Mouse (Mus musculus): Measurements from ENCODE around the gene Rtn4rl1. TPM values are rescaled to one million over a fixed set of nuclear protein-coding genes. Genes with fewer than 3 reads are reported as not detected.

Gene Rtn4rl1
- total RNA-seq (2021) = 10 to 100 TPM; 10.6 to 13.2 TPM
- long read RNA-seq, experiment 1, transcript Rtn4rl1-201 (2 exons, 3,525 nt) = major isoform, 16 of 18 reads
- long read RNA-seq, experiment 1, partial matches to known transcripts = 0 of 18 reads
- long read RNA-seq, experiment 1, other reads (novel, unspliced or antisense) = 2 of 18 reads
- long read RNA-seq, experiment 2, transcript Rtn4rl1-201 (2 exons, 3,525 nt) = major isoform, 22 of 26 reads
- long read RNA-seq, experiment 2, partial matches to known transcripts = 0 of 26 reads
- long read RNA-seq, experiment 2, other reads (novel, unspliced or antisense) = 4 of 26 reads

DNA sequence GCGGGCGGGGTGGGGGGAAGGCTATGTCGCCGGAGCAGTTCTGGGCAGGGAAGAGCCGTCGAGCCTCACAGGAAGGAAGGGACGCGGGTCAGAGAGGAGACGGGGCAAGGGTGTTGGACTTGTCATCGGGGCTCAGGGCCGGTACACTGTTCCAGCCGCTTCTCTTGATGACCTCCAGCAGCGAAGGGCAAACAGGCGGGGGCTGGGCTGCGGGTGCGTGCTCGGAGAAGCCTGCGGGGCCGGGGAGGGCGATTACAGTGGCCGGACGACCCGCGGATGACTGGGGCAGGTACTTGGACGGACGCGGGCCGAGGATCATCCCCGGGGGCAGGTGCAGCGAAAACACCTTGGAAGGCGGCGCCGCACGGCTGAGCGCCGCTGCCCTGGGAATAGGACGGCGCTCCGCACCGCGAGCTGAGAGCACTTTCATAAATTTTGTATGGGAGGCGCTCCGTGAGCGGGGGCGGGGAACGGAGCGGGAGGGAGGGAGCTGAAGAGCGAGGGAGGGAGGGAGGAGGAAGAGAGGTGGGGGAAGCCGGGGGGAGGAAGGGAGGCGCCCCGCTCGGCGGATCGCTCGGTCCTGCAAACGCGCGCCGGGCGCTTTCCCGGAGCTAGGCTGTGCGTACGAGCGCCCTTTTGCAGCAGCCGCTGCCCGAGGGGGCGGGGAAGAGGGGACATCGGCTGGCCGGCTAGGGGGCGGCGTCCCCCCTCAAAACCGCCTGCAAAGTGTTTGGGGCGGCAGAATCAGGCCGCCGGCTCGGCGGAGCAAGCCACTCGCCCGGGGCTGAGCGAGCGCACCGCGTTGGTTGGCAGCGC lies at the start of gene Rtn4rl1:
Rtn4rl1 (plus strand) TSS at position 528 of the 816 bp plus-strand sequence.
- DNase-seq = peak; percentile 80 to 83
- intact Hi-C loops (cut with DNase I) = loop anchor here (1.0 to 5.0 kb wide), 3 partner anchors 39 to 204 kb away; no protein-coding TSS in a partner anchor

GRCm38 (mm10) chr11:75145841-75146240 lies 47.7 kb upstream of the Rtn4rl1 start:
- intact Hi-C loops (cut with DNase I) = no loop called here
- no peak for DNase-seq

- DNase-seq = peak; percentile 47 to 51
- intact Hi-C loops (cut with DNase I) = no loop called here
Measured at GRCm38 (mm10) chr11:75147106-75147845, 46.3 kb upstream of the Rtn4rl1 start.

GRCm38 (mm10) chr11:75147846-75148168 lies 45.8 kb upstream of the Rtn4rl1 start:
- peak in 1 of 2 experiments; percentile 58 for DNase-seq

DNA sequence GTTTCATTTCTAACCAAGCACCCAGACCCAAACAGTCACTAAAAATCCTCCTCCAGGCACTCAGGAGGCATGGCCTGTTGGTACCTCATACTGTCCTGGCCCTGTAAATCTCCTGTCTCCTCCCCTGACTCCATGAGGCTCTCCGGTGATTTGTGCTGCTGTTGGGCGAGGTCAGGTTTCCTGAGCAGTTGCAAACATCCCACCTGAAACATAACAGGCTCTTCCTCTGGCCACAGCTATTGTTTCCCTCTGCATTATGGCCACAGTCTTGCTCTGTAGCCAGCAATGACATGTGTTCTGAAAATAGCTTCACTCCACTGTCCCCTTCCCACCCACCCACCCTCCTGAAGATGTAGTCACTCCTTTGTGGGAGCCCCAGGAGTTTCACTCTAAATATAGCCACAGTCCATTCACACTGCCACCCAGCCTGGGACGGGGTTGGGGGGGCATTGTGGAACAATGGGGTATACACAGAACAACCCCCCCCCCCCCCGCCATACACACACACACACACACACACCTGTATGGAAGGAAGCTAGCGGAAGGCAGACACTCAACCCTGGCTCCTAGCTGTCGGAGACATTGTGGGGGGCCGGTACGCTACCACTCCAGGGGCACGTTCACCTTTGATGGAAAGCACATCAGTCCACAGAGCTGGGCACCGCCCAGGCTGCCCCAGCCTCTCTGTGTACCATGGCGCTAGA lies 45.1 kb upstream of the Rtn4rl1 start:
- intact Hi-C loops (cut with DNase I) = no loop called here
- peak in 1 of 2 experiments; percentile 32 for DNase-seq

More at GRCm38 (mm10) chr11:75147846-75148168, 45.8 kb upstream of the Rtn4rl1 start:
- intact Hi-C loops (cut with DNase I) = no loop called here

DNA sequence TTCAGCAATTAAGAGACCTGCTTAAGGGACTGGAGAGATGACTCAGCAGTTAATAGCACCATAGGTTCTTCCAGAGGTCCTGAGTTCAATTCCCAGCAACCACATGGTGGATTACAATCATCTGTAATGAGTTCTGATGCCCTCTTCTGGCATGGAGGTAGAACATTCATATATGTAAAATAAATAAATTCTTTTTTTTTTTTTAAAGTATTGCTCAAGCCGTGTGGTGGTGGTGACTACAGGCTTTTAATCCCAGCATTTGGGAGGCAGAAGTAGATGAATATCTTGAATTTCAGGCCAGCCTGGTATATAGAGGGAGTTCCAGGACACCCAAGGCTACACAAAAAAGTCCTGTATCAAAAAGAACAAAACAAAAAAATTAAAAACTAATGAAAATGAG lies 43.2 kb upstream of the Rtn4rl1 start:
- no peak for DNase-seq
- intact Hi-C loops (cut with DNase I) = no loop called here

GRCm38 (mm10) chr11:75152603-75153557 lies 40.7 kb upstream of the Rtn4rl1 start:
- intact Hi-C loops (cut with DNase I) = no loop called here
- peak in 1 of 2 experiments; percentile 51 for DNase-seq

DNA sequence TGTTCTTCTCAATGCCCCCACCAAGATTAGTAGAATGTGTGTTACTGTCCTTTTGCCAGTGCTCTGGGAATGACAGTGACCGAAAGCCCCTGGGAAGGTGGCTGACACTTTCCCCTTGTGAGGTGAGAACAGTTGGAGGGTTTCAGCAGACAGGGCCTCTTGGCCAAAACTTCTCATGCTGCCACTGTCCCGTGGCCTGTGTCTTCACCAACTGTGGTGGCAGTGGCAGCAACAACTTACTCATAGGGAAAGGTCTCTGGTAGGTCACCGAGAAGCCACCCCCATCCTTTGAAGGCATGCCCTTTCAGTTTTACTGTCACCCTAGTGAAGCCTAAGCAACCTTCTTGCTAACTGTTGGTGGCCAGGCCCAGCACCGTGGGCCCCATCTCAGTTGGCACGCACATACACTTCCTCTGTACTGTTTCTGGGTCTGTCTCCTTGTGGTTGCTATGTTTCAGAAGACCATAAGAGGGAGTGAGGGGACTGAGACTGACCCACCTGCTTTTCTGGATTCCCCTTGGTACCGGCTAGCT lies 39.5 kb upstream of the Rtn4rl1 start:
- intact Hi-C loops (cut with DNase I) = no loop called here

GRCm38 (mm10) chr11:75155985-75156384 lies 37.6 kb upstream of the Rtn4rl1 start:
- intact Hi-C loops (cut with DNase I) = loop anchor here (2.0 kb wide), 1 partner anchor 15 kb away; no protein-coding TSS in a partner anchor
- no peak for DNase-seq

More for the DNA sequence above, 39.5 kb upstream of the Rtn4rl1 start:
- peak in 1 of 2 experiments; percentile 7 for DNase-seq

DNA sequence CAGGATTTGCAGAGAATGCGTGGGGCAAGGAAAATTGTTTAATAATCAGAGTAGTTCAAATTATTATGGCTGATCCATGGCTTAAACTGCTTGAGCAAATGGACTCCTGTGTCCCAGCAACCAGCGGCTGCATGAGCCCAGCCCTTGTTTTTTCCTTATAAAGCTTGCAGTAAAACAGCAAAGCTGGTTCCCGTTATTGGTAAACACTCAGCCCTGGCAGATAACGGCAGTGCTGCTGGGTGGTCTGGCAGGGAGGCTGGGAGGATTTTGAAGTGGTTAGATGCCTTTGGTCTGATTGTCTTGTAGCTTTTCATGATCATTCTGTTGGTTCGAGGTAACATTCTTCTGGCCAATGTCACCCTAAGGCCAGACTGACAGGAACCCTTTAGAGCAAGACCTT lies 37.2 kb upstream of the Rtn4rl1 start:
- intact Hi-C loops (cut with DNase I) = loop anchor here (2.0 kb wide), 1 partner anchor 16 kb away; no protein-coding TSS in a partner anchor
- DNase-seq = no peak

GRCm38 (mm10) chr11:75157037-75157436 lies 36.5 kb upstream of the Rtn4rl1 start:
- DNase-seq = no peak

GRCm38 (mm10) chr11:75157901-75158300 lies 35.7 kb upstream of the Rtn4rl1 start:
- DNase-seq = no peak
- intact Hi-C loops (cut with DNase I) = loop anchor here (2.0 kb wide), 1 partner anchor 17 kb away; no protein-coding TSS in a partner anchor

More at GRCm38 (mm10) chr11:75157037-75157436, 36.5 kb upstream of the Rtn4rl1 start:
- intact Hi-C loops (cut with DNase I) = loop anchor here (2.0 kb wide), 1 partner anchor 16 kb away; no protein-coding TSS in a partner anchor

- intact Hi-C loops (cut with DNase I) = no loop called here
- peak in 1 of 2 experiments; percentile 53 for DNase-seq
Measured at GRCm38 (mm10) chr11:75158432-75158831, 35.2 kb upstream of the Rtn4rl1 start.

DNA sequence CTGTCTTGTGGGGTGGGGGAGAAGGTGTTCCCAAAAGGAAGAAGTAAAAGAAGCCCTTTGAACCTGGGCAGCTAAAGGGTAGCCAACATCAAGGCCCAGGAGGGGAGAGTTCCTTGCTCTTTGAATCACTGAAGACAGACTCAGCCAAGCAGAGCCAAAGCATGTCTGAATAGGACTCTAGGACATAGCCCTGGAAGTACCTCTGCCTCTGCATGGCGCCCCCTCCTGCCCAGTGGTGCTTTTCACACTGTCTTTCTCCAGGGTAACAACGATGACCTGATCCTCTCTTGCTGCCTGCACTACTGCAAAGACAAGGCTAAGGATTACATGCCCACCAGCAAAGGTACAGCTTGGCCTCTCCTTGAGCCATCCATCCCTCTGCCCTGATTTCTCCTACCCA lies 34.0 kb upstream of the Rtn4rl1 start:
- intact Hi-C loops (cut with DNase I) = no loop called here

GRCm38 (mm10) chr11:75160954-75161353 lies 32.6 kb upstream of the Rtn4rl1 start:
- intact Hi-C loops (cut with DNase I) = loop anchor here (5.0 to 10.0 kb wide), 2 partner anchors 59 to 296 kb away; no protein-coding TSS in a partner anchor

More for the DNA sequence above, 34.0 kb upstream of the Rtn4rl1 start:
- peak; percentile 71 to 76 for DNase-seq

DNA sequence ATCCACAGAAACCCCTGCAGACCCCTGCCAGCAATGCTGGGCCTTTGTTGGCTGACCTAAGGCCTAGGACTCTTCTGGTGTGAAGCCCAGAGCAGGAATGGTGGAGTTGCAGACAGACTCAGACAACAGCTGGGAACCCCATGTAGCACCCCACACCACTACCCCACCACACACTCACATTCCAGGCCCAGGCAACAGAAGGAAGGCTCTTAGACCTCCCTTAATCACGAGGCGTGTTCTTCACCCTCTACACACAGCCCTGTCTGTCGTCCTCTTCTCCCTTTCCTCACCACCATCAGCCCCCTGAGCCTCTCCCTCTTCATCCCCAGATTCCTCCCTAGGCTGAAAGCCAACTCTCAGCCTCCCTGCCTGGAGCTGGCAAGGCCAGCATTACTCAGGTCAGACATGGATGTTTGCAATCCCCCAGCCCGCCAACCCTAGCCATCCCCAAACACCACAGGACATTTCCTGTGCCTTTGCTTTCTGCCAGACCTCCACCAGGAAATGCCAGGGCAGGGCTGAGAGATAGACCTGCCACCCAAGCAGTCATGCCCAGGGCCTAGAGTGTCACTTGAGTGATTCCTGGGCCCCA lies 32.1 kb upstream of the Rtn4rl1 start:
- no peak for DNase-seq
- intact Hi-C loops (cut with DNase I) = loop anchor here (5.0 to 10.0 kb wide), 2 partner anchors 59 to 297 kb away; no protein-coding TSS in a partner anchor

More at GRCm38 (mm10) chr11:75160954-75161353, 32.6 kb upstream of the Rtn4rl1 start:
- DNase-seq = no peak

- intact Hi-C loops (cut with DNase I) = loop anchor here (5.0 to 10.0 kb wide), 2 partner anchors 60 to 298 kb away; no protein-coding TSS in a partner anchor
- no peak for DNase-seq
Measured at GRCm38 (mm10) chr11:75162591-75163080, 30.9 kb upstream of the Rtn4rl1 start.
